Mouse (Mus musculus): ENCODE results near the gene Commd1. TPM values are rescaled to one million over a fixed set of nuclear protein-coding genes. Genes with fewer than 3 reads are reported as not detected.

The Commd1 gene
- polyA plus RNA-seq, 1 experiment from 2014 or later, result 217 TPM

GRCm38 (mm10) chr11:22972746-22973526 lies 9.2 kb downstream of the Commd1 start:
- no peaks in the 10 kb centered on the region for H3K9me3 ChIP-seq (ENCODE audit: low read length)
- no peaks in the 10 kb centered on the region for H3K36me3 ChIP-seq (ENCODE audit: insufficient read depth, low read length)
- WGBS, result 47% methylated on average over 44 of the region's 46 CpGs
- ATAC-seq, result peak; percentile 74
- DNase-seq (ENCODE audit: low spot score), result peak; percentile 88
- TF ChIP-seq EP300 (IDR thresholded peaks at IDR 0.05), result no peak
- no peak for TF ChIP-seq CTCF (IDR thresholded peaks at IDR 0.05)
- no peaks in the 10 kb centered on the region for H3K4me1 ChIP-seq (ENCODE audit: insufficient read depth, low read depth, low read length)
- peak overlapping the region; percentile 85 for H3K27ac ChIP-seq (ENCODE audit: low read length)
- H3K9ac ChIP-seq (replicated peaks; ENCODE audit: low read depth), result peak overlapping the region; percentile 63
- no peaks in the 10 kb centered on the region for H3K27me3 ChIP-seq (replicated peaks; ENCODE audit: insufficient read depth, low read length)
- H3K4me2 ChIP-seq (replicated peaks; ENCODE audit: low read depth, low read length), result peak overlapping the region; percentile 61
- H3K4me3 ChIP-seq (ENCODE audit: low read depth, low read length), result peak overlapping the region; percentile 55

- TF ChIP-seq CTCF (IDR thresholded peaks at IDR 0.05) (peak; percentile 19; the same call in 1 of the 2 replicates), EP300 (IDR thresholded peaks at IDR 0.05) (no peak)
- no peaks in the 10 kb centered on the region for H3K36me3 ChIP-seq (ENCODE audit: insufficient read depth, low read length)
Measured at GRCm38 (mm10) chr11:22971835-22972709, 10.1 kb downstream of the Commd1 start, which contains the start of gene Zrsr1. Zrsr1 (plus strand) TSS chr11:22972005.

GRCm38 (mm10) chr11:22970546-22970945 lies 11.6 kb downstream of the Commd1 start:
- Histone ChIP-seq H3K4me2 (replicated peaks; ENCODE audit: low read depth, low read length) (no peak overlapping the region), H3K27ac (ENCODE audit: low read length) (no peak overlapping the region), H3K27me3 (replicated peaks; ENCODE audit: insufficient read depth, low read length) (no peaks in the 10 kb centered on the region), H3K36me3 (ENCODE audit: insufficient read depth, low read length) (no peaks in the 10 kb centered on the region), H3K9ac (replicated peaks; ENCODE audit: low read depth) (no peak overlapping the region), H3K9me3 (ENCODE audit: low read length) (no peaks in the 10 kb centered on the region), H3K4me3 (ENCODE audit: low read depth, low read length) (no peak overlapping the region), H3K4me1 (ENCODE audit: insufficient read depth, low read depth, low read length) (no peaks in the 10 kb centered on the region)
- no peak for TF ChIP-seq EP300 (IDR thresholded peaks at IDR 0.05)
- no peak for TF ChIP-seq CTCF (IDR thresholded peaks at IDR 0.05)
- DNase-seq (ENCODE audit: low spot score), result no peak
- WGBS, result 97% methylated on average over 1 of the region's 1 CpGs
- ATAC-seq, result no peak

More at GRCm38 (mm10) chr11:22971835-22972709, 10.1 kb downstream of the Commd1 start, which contains the start of gene Zrsr1:
- Histone ChIP-seq H3K4me3 (ENCODE audit: low read depth, low read length) (peak within 1 kb of the TSS; percentile 55), H3K4me2 (replicated peaks; ENCODE audit: low read depth, low read length) (peak within 1 kb of the TSS; percentile 61), H3K27ac (ENCODE audit: low read length) (peak within 1 kb of the TSS; percentile 62), H3K9me3 (ENCODE audit: low read length) (no peaks in the 10 kb centered on the region), H3K9ac (replicated peaks; ENCODE audit: low read depth) (peak within 1 kb of the TSS; percentile 63), H3K27me3 (replicated peaks; ENCODE audit: insufficient read depth, low read length) (no peaks in the 10 kb centered on the region), H3K4me1 (ENCODE audit: insufficient read depth, low read depth, low read length) (no peaks in the 10 kb centered on the region)
- ATAC-seq (peak; percentile 80), DNase-seq (ENCODE audit: low spot score) (peak; percentile 90)
- 55% methylated on average over 56 of the region's 56 CpGs for WGBS

- H3K9ac ChIP-seq (replicated peaks; ENCODE audit: low read depth), result no peak overlapping the region
- DNase-seq (ENCODE audit: low spot score) (peak; percentile 75), ATAC-seq (no peak)
- TF ChIP-seq EP300 (IDR thresholded peaks at IDR 0.05) (no peak), CTCF (IDR thresholded peaks at IDR 0.05) (peak; percentile 62)
- 53% methylated on average over 6 of the region's 6 CpGs for WGBS
- H3K9me3 ChIP-seq (ENCODE audit: low read length), result no peaks in the 10 kb centered on the region
- H3K36me3 ChIP-seq (ENCODE audit: insufficient read depth, low read length), result no peaks in the 10 kb centered on the region
- no peak overlapping the region for H3K4me2 ChIP-seq (replicated peaks; ENCODE audit: low read depth, low read length)
- H3K27ac ChIP-seq (ENCODE audit: low read length), result no peak overlapping the region
- no peaks in the 10 kb centered on the region for H3K4me1 ChIP-seq (ENCODE audit: insufficient read depth, low read depth, low read length)
- H3K27me3 ChIP-seq (replicated peaks; ENCODE audit: insufficient read depth, low read length), result no peaks in the 10 kb centered on the region
- no peak overlapping the region for H3K4me3 ChIP-seq (ENCODE audit: low read depth, low read length)
Measured at GRCm38 (mm10) chr11:22969486-22969885, 12.7 kb downstream of the Commd1 start.

- H3K9me3 ChIP-seq (ENCODE audit: low read length), result no peaks in the 10 kb centered on the region
- no peaks in the 10 kb centered on the region for H3K4me1 ChIP-seq (ENCODE audit: insufficient read depth, low read depth, low read length)
- TF ChIP-seq CTCF (IDR thresholded peaks at IDR 0.05) (peak; percentile 50), EP300 (IDR thresholded peaks at IDR 0.05) (no peak)
Measured at GRCm38 (mm10) chr11:22965503-22965902, 16.7 kb downstream of the Commd1 start.

GRCm38 (mm10) chr11:22964401-22964800 lies 17.8 kb downstream of the Commd1 start:
- H3K36me3 ChIP-seq (ENCODE audit: insufficient read depth, low read length), result no peaks in the 10 kb centered on the region
- no peaks in the 10 kb centered on the region for H3K27me3 ChIP-seq (replicated peaks; ENCODE audit: insufficient read depth, low read length)
- H3K27ac ChIP-seq (ENCODE audit: low read length), result no peak overlapping the region
- TF ChIP-seq CTCF (IDR thresholded peaks at IDR 0.05), result no peak
- no peak for TF ChIP-seq EP300 (IDR thresholded peaks at IDR 0.05)
- H3K9ac ChIP-seq (replicated peaks; ENCODE audit: low read depth), result no peak overlapping the region
- H3K4me2 ChIP-seq (replicated peaks; ENCODE audit: low read depth, low read length), result no peak overlapping the region
- H3K4me3 ChIP-seq (ENCODE audit: low read depth, low read length), result no peak overlapping the region
- WGBS, result 69% methylated on average over 4 of the region's 4 CpGs
- no peaks in the 10 kb centered on the region for H3K9me3 ChIP-seq (ENCODE audit: low read length)
- ATAC-seq, result no peak
- no peak for DNase-seq (ENCODE audit: low spot score)
- H3K4me1 ChIP-seq (ENCODE audit: insufficient read depth, low read depth, low read length), result no peaks in the 10 kb centered on the region

More at GRCm38 (mm10) chr11:22965503-22965902, 16.7 kb downstream of the Commd1 start:
- DNase-seq (ENCODE audit: low spot score), result no peak
- Histone ChIP-seq H3K4me3 (ENCODE audit: low read depth, low read length) (no peak overlapping the region), H3K4me2 (replicated peaks; ENCODE audit: low read depth, low read length) (no peak overlapping the region), H3K27ac (ENCODE audit: low read length) (no peak overlapping the region), H3K36me3 (ENCODE audit: insufficient read depth, low read length) (no peaks in the 10 kb centered on the region), H3K27me3 (replicated peaks; ENCODE audit: insufficient read depth, low read length) (no peaks in the 10 kb centered on the region), H3K9ac (replicated peaks; ENCODE audit: low read depth) (no peak overlapping the region)
- ATAC-seq, result 0 out of 2 replicates have a peak, but pooled peaks have one; percentile 19
- WGBS, result 89% methylated on average over 4 of the region's 4 CpGs

Data from lung, postnatal 0 days (tissue).